In the genomic region with DNA sequence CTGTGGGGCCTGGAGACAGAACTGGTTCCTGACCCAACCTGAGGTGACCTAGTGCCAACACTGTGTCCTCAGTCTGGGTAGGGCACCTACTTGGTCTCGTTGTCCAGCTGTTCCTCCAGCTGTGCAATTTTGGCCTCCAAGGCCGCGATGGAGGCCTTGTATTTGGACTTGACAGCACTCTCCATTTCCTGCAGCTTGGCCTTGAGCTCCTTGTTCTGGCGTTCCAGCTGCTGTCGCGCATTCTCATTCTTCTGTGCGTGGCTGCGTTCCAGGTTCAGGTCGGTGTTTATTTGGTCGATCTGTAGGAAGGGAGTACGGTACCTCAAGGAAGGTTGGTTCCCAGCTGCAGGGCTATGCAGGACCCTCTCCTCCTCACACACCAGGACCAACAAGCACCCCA, we compare ENCODE assay signal across 18 mouse cellular contexts. TPM values are rescaled to one million over a fixed set of nuclear protein-coding genes. Genes with fewer than 3 reads are reported as not detected.
DNase-seq lines count a peak whose midpoint lies in the region; ATAC-seq and TF ChIP-seq lines count a peak whose summit lies in the region.
"Had no signal": no experiment of that assay in that cellular context is flagged by ENCODE, and none has a peak within 500 bp of the region (broad histone marks: within the 10 kb centered on the region; RNA-seq: fewer than 3 reads in every experiment).

No protein-coding gene starts in this region.

- no peak for TF ChIP-seq EP300 in heart, postnatal 0 days (IDR thresholded peaks at IDR 0.05; ENCODE audit: low read depth)

- no peak for ATAC-seq in heart, postnatal 0 days (ENCODE audit: insufficient read depth, low read depth)
- ATAC-seq in lung, embryonic 16.5 days (ENCODE audit: low read depth) = no peak
- ATAC-seq in limb, embryonic 15.5 days (ENCODE audit: insufficient number of reproducible peaks, low FRiP score, low TSS enrichment, low read depth) = no peak
- ATAC-seq: activated CD4-positive, CD25-positive, alpha-beta regulatory T cell, adult 4 months; hindbrain, embryonic 16.5 days had no signal

- peaks cover 90% of the 10 kb centered on the region for H3K36me3 ChIP-seq in heart, postnatal 0 days (replicated peaks; ENCODE audit: control insufficient read depth, insufficient read depth, low read length)
- peaks cover 76% of the 10 kb centered on the region for H3K36me3 ChIP-seq in lung, embryonic 16.5 days (ENCODE audit: control insufficient read depth, insufficient read depth, low read length)
- peaks cover 95% of the 10 kb centered on the region for H3K36me3 ChIP-seq in limb, embryonic 15.5 days

- DNase-seq in heart, postnatal 0 days (ENCODE audit: low spot score) = no peak
- DNase-seq in heart, adult 8-10 months (ENCODE audit: low spot score) = no peak
- DNase-seq in lung, postnatal 4 days = no peak
- DNase-seq in cerebellum, adult 18-20 months = no peak
- DNase-seq in left cerebral cortex, adult 11 months (ENCODE audit: low spot score) = no peak
- no peak for DNase-seq in spleen, postnatal 10 days (ENCODE audit: low spot score in 2 of 2)
- DNase-seq: cerebellum, postnatal 36 days; thymus, postnatal 14 days had no signal

- TF ChIP-seq CTCF in heart, postnatal 0 days (IDR thresholded peaks at IDR 0.05; ENCODE audit: low read depth) = no peak

- H3K9me3 ChIP-seq in heart, postnatal 0 days (replicated peaks; ENCODE audit: control insufficient read depth, low read length) = no peaks in the 10 kb centered on the region
- H3K9me3 ChIP-seq in lung, embryonic 16.5 days (ENCODE audit: control insufficient read depth, low read length) = no peaks in the 10 kb centered on the region
- no peaks in the 10 kb centered on the region for H3K9me3 ChIP-seq in limb, embryonic 15.5 days
- H3K9me3 ChIP-seq: embryonic facial prominence, embryonic 12.5 days; liver, embryonic 15.5 days; megakaryocyte, embryonic 14.5 days had no signal

- H3K4me1 ChIP-seq in heart, postnatal 0 days (ENCODE audit: control insufficient read depth, insufficient read depth) = no peaks in the 10 kb centered on the region
- peaks cover 3% of the 10 kb centered on the region; the same call in 1 of the 2 replicates for H3K4me1 ChIP-seq in lung, embryonic 16.5 days (replicated peaks; ENCODE audit: control insufficient read depth, insufficient read depth, low read length)
- peaks cover 26% of the 10 kb centered on the region for H3K4me1 ChIP-seq in limb, embryonic 15.5 days
- H3K4me1 ChIP-seq: embryonic facial prominence, embryonic 12.5 days had no signal

- 69% methylated on average over 11 of the region's 11 CpGs for WGBS in heart, postnatal 0 days
- 58% methylated on average over 11 of the region's 11 CpGs for WGBS in lung, embryonic 16.5 days
- 75% methylated on average over 11 of the region's 11 CpGs for WGBS in limb, embryonic 15.5 days

- H3K27ac ChIP-seq in heart, postnatal 0 days (ENCODE audit: low read depth) = peak overlapping the region; percentile 48; the same call in 1 of the 2 replicates
- peak overlapping the region; percentile 83 for H3K27ac ChIP-seq in lung, embryonic 16.5 days (ENCODE audit: low read length)
- H3K27ac ChIP-seq in limb, embryonic 15.5 days = peak overlapping the region; percentile 68; the same call in 1 of the 2 replicates
- H3K27ac ChIP-seq: embryonic facial prominence, embryonic 12.5 days; liver, embryonic 15.5 days had no signal

- no peak overlapping the region for H3K9ac ChIP-seq in heart, postnatal 0 days (replicated peaks; ENCODE audit: low read depth, low read length)
- no peak overlapping the region for H3K9ac ChIP-seq in lung, embryonic 16.5 days (ENCODE audit: low read length)
- no peak overlapping the region for H3K9ac ChIP-seq in limb, embryonic 15.5 days
- H3K9ac ChIP-seq: embryonic facial prominence, embryonic 12.5 days; liver, embryonic 15.5 days had no signal

- no peaks in the 10 kb centered on the region for H3K27me3 ChIP-seq in heart, postnatal 0 days (ENCODE audit: control insufficient read depth, insufficient read depth, low read length)
- no peaks in the 10 kb centered on the region for H3K27me3 ChIP-seq in lung, embryonic 16.5 days (ENCODE audit: control insufficient read depth, insufficient read depth, low read depth, low read length)
- H3K27me3 ChIP-seq in limb, embryonic 15.5 days = no peaks in the 10 kb centered on the region
- H3K27me3 ChIP-seq: embryonic facial prominence, embryonic 12.5 days; liver, embryonic 15.5 days; megakaryocyte, embryonic 14.5 days had no signal

- H3K4me2 ChIP-seq in heart, postnatal 0 days (ENCODE audit: low read depth, low read length) = no peak overlapping the region
- no peak overlapping the region for H3K4me2 ChIP-seq in lung, embryonic 16.5 days (ENCODE audit: low read depth, low read length)
- no peak overlapping the region for H3K4me2 ChIP-seq in limb, embryonic 15.5 days
- H3K4me2 ChIP-seq: embryonic facial prominence, embryonic 12.5 days; liver, embryonic 15.5 days had no signal

- H3K4me3 ChIP-seq in heart, postnatal 0 days (ENCODE audit: low read depth, low read length) = no peak overlapping the region
- no peak overlapping the region for H3K4me3 ChIP-seq in lung, embryonic 16.5 days (ENCODE audit: low read length)
- no peak overlapping the region for H3K4me3 ChIP-seq in limb, embryonic 15.5 days
- H3K4me3 ChIP-seq: embryonic facial prominence, embryonic 12.5 days; liver, embryonic 15.5 days had no signal

RNA-seq across cellular contexts. Expression of a gene that starts 6.9 kb away (rescaled TPM):
- total RNA-seq in heart, postnatal 0 days (2014; rRNA removed; ENCODE audit: low replicate concordance) = 0.46 TPM in 1 of 2 replicates, not detected in the other
- polyA plus RNA-seq in heart, postnatal 0 days (2015; fragmentation: Nextera tagmentation; extraction: Ambion mirVana) = 0.04 TPM in 1 of 2 replicates, not detected in the other
- total RNA-seq in heart, adult 8-10 months (2022) = not detected
- 0.10 and 0.20 TPM in 2 replicates for polyA plus RNA-seq in lung, embryonic 16.5 days (2015; fragmentation: Nextera tagmentation; extraction: Ambion mirVana)
- 0.14 and 0.15 TPM in 2 replicates for polyA plus RNA-seq in limb, embryonic 15.5 days (2015; fragmentation: Nextera tagmentation; extraction: Ambion mirVana)
- polyA plus RNA-seq: activated CD4-positive, CD25-positive, alpha-beta regulatory T cell, adult 4 months had no signal

RNA-seq across cellular contexts. Expression of a gene that starts 34.9 kb away (rescaled TPM):
- 0.23 and 0.81 TPM in 2 replicates for total RNA-seq in heart, postnatal 0 days (2014; rRNA removed; ENCODE audit: low replicate concordance)
- 0.14 and 0.30 TPM in 2 replicates for polyA plus RNA-seq in heart, postnatal 0 days (2015; fragmentation: Nextera tagmentation; extraction: Ambion mirVana)
- under 1 TPM in 3 of 4 experiments, not detected in 1; 0.19 to 0.34 (median 0.22) TPM for total RNA-seq in heart, adult 8-10 months (2022)
- polyA plus RNA-seq in lung, embryonic 16.5 days (2015; fragmentation: Nextera tagmentation; extraction: Ambion mirVana) = 0.15 TPM in 1 of 2 replicates, not detected in the other
- polyA plus RNA-seq in limb, embryonic 15.5 days (2015; fragmentation: Nextera tagmentation; extraction: Ambion mirVana) = 0.12 and 0.22 TPM in 2 replicates
- total RNA-seq: layer of hippocampus, adult 18-20 months; left cerebral cortex, adult 8-10 months had no signal
- polyA plus RNA-seq: embryonic facial prominence, embryonic 12.5 days; forebrain, embryonic 11.5 days had no signal
